Mouse (Mus musculus) midbrain, embryonic 11.5 days (tissue): ENCODE results near the gene Rap2b. TPM values are rescaled to one million over a fixed set of nuclear protein-coding genes. Genes with fewer than 3 reads are reported as not detected.

Experiments
- ATAC-seq: fragments of 200-750 bp; cut with Nextera tagmentation; 2 replicates; pipeline ENCODE4 v1.8.0; 2017; ENCODE audit warnings: moderate TSS enrichment, moderate library complexity; ENCODE audit not compliant: low FRiP score
- DNase-seq: peaks from one replicate; pipeline ENCODE4 v3.0.0; 2015; ENCODE audit warnings: low spot score; ENCODE audit errors: missing footprints
- H3K27ac ChIP-seq: fragments of 300-500 bp; sonication (generic); 2 replicates; pipeline ENCODE4 v1.5.1; 2014; ENCODE audit warnings: low read depth, low read length
- H3K27me3 ChIP-seq: fragments of 300-500 bp; sonication (generic); 2 replicates; pipeline ENCODE4 v1.6.1; 2014; ENCODE audit warnings: mild to moderate bottlenecking, low read length, moderate library complexity, mixed read lengths; ENCODE audit not compliant: control insufficient read depth, insufficient read depth
- H3K36me3 ChIP-seq: fragments of 300-500 bp; sonication (generic); 2 replicates; pipeline ENCODE4 v1.6.1; 2014; ENCODE audit warnings: mild to moderate bottlenecking, low read length, moderate library complexity, mixed read lengths; ENCODE audit not compliant: control insufficient read depth, insufficient read depth
- H3K4me1 ChIP-seq: fragments of 300-500 bp; sonication (generic); 2 replicates; pipeline ENCODE4 v1.6.1; 2014; ENCODE audit warnings: low read length; ENCODE audit not compliant: control insufficient read depth, insufficient read depth
- H3K4me2 ChIP-seq: fragments of 300-500 bp; sonication (generic); 2 replicates; pipeline ENCODE4 v1.6.1; 2014; ENCODE audit warnings: mild to moderate bottlenecking, moderate library complexity
- H3K4me3 ChIP-seq: fragments of 300-500 bp; sonication (generic); 2 replicates; pipeline ENCODE4 v1.5.1; 2014; ENCODE audit warnings: low read depth, low read length
- H3K9ac ChIP-seq: fragments of 300-500 bp; sonication (generic); 2 replicates; pipeline ENCODE4 v1.6.1; 2014; ENCODE audit warnings: low read length
- H3K9me3 ChIP-seq: fragments of 300-500 bp; sonication (generic); 2 replicates; pipeline ENCODE4 v1.6.1; 2016; ENCODE audit warnings: low read length; ENCODE audit not compliant: control insufficient read depth
- WGBS: fragments of 180-500 bp; shearing (Covaris S2); extraction: QIAGEN DNeasy Blood & Tissue Kit; methylation state at CpG from one replicate; pipeline ENCODE4 v1.1.7; 2014; 5-methylcytosine and 5-hydroxymethylcytosine counted together
- polyA plus RNA-seq: library from polyadenylated mRNA; unstranded; fragments of >200 nt; fragmentation: Nextera tagmentation; extraction: Ambion mirVana; gene quantifications from 2 replicates; pipeline ENCODE4 v1.2.1, GENCODE M21; 2014

Rap2b gene
- polyA plus RNA-seq, 1 experiment from 2014 or later, result 12.7 TPM

- no peaks in the 10 kb centered on the region for H3K27me3 ChIP-seq
- H3K9me3 ChIP-seq, result no peaks in the 10 kb centered on the region
- no peak overlapping the region for H3K4me2 ChIP-seq
- no peak overlapping the region for H3K4me3 ChIP-seq
- no peaks in the 10 kb centered on the region for H3K4me1 ChIP-seq
- no peak overlapping the region for H3K9ac ChIP-seq
- no peaks in the 10 kb centered on the region for H3K36me3 ChIP-seq
- 88% methylated on average over 4 of the region's 4 CpGs for WGBS
- ATAC-seq, result no peak
- no peak for DNase-seq
- no peak overlapping the region for H3K27ac ChIP-seq
Measured at GRCm38 (mm10) chr3:61348036-61348614, 13.3 kb upstream of the Rap2b start.

GRCm38 (mm10) chr3:61349433-61349832 lies 12.0 kb upstream of the Rap2b start:
- 76% methylated on average over 1 of the region's 1 CpGs for WGBS
- Histone ChIP-seq H3K27me3 (no peaks in the 10 kb centered on the region), H3K4me2 (no peak overlapping the region), H3K4me3 (no peak overlapping the region), H3K9me3 (no peaks in the 10 kb centered on the region), H3K4me1 (no peaks in the 10 kb centered on the region), H3K27ac (no peak overlapping the region), H3K36me3 (no peaks in the 10 kb centered on the region), H3K9ac (no peak overlapping the region)
- ATAC-seq (no peak), DNase-seq (no peak)

- no peak overlapping the region for H3K4me2 ChIP-seq
- no peaks in the 10 kb centered on the region for H3K36me3 ChIP-seq
- no peaks in the 10 kb centered on the region for H3K27me3 ChIP-seq
- H3K9ac ChIP-seq, result no peak overlapping the region
- ATAC-seq (no peak), DNase-seq (no peak)
- H3K4me3 ChIP-seq, result no peak overlapping the region
- WGBS, result 46% methylated on average over 1 of the region's 1 CpGs
- H3K4me1 ChIP-seq, result no peaks in the 10 kb centered on the region
- no peak overlapping the region for H3K27ac ChIP-seq
- H3K9me3 ChIP-seq, result no peaks in the 10 kb centered on the region
Measured at GRCm38 (mm10) chr3:61355464-61355863, 6.0 kb upstream of the Rap2b start.

GRCm38 (mm10) chr3:61358107-61358506 lies 3.3 kb upstream of the Rap2b start:
- ATAC-seq (no peak), DNase-seq (no peak)
- 79% methylated on average over 6 of the region's 6 CpGs for WGBS

GRCm38 (mm10) chr3:61358756-61359293 lies 2.6 kb upstream of the Rap2b start:
- 72% methylated on average over 7 of the region's 7 CpGs for WGBS
- DNase-seq (no peak), ATAC-seq (no peak)
- H3K9ac ChIP-seq, result no peak overlapping the region
- no peaks in the 10 kb centered on the region for H3K9me3 ChIP-seq
- no peaks in the 10 kb centered on the region for H3K36me3 ChIP-seq
- no peaks in the 10 kb centered on the region for H3K27me3 ChIP-seq
- H3K4me3 ChIP-seq, result no peak overlapping the region
- H3K4me1 ChIP-seq, result no peaks in the 10 kb centered on the region
- no peak overlapping the region for H3K27ac ChIP-seq
- H3K4me2 ChIP-seq, result no peak overlapping the region

More at GRCm38 (mm10) chr3:61358107-61358506, 3.3 kb upstream of the Rap2b start:
- Histone ChIP-seq H3K4me2 (no peak overlapping the region), H3K36me3 (no peaks in the 10 kb centered on the region), H3K9ac (no peak overlapping the region), H3K27me3 (no peaks in the 10 kb centered on the region), H3K27ac (no peak overlapping the region), H3K9me3 (no peaks in the 10 kb centered on the region), H3K4me3 (no peak overlapping the region), H3K4me1 (no peaks in the 10 kb centered on the region)

GRCm38 (mm10) chr3:61362821-61363160 lies 1.4 kb downstream of the Rap2b start:
- WGBS, result 6% methylated on average over 9 of the region's 9 CpGs
- DNase-seq, result no peak
- ATAC-seq, result no peak
- Histone ChIP-seq H3K4me2 (peak overlapping the region; percentile 72), H3K27me3 (no peaks in the 10 kb centered on the region), H3K4me3 (peak overlapping the region; percentile 82), H3K9me3 (no peaks in the 10 kb centered on the region), H3K4me1 (peaks cover 8% of the 10 kb centered on the region; the same call in 1 of the 2 replicates), H3K9ac (peak overlapping the region; percentile 59), H3K36me3 (no peaks in the 10 kb centered on the region), H3K27ac (peak overlapping the region; percentile 70)

- H3K4me3 ChIP-seq, result peak overlapping the region; percentile 82
- peak overlapping the region; percentile 70 for H3K27ac ChIP-seq
- peak overlapping the region; percentile 92 for H3K9ac ChIP-seq
- H3K27me3 ChIP-seq, result no peaks in the 10 kb centered on the region
- 1% methylated on average over 30 of the region's 30 CpGs for WGBS
- H3K36me3 ChIP-seq, result no peaks in the 10 kb centered on the region
- no peaks in the 10 kb centered on the region for H3K9me3 ChIP-seq
- DNase-seq, result peak; percentile 99
- peak overlapping the region; percentile 72 for H3K4me2 ChIP-seq
- peak; percentile 91 for ATAC-seq
- peaks cover 8% of the 10 kb centered on the region; the same call in 1 of the 2 replicates for H3K4me1 ChIP-seq
Measured at GRCm38 (mm10) chr3:61363161-61363988, 1.9 kb downstream of the Rap2b start.

GRCm38 (mm10) chr3:61363989-61364660 lies 2.7 kb downstream of the Rap2b start:
- DNase-seq, result peak; percentile 99
- Histone ChIP-seq H3K4me3 (peak overlapping the region; percentile 82), H3K4me2 (peak overlapping the region; percentile 72), H3K36me3 (no peaks in the 10 kb centered on the region), H3K9ac (peak overlapping the region; percentile 92), H3K4me1 (peaks cover 8% of the 10 kb centered on the region; the same call in 1 of the 2 replicates), H3K9me3 (no peaks in the 10 kb centered on the region), H3K27me3 (no peaks in the 10 kb centered on the region), H3K27ac (peak overlapping the region; percentile 76)
- WGBS, result under 1% methylated on average over 51 of the region's 51 CpGs
- peak; percentile 93 for ATAC-seq

GRCm38 (mm10) chr3:61364661-61364977 lies 3.2 kb downstream of the Rap2b start:
- Histone ChIP-seq H3K4me3 (peak overlapping the region; percentile 82), H3K9ac (peak overlapping the region; percentile 92), H3K27me3 (no peaks in the 10 kb centered on the region), H3K4me1 (peaks cover 8% of the 10 kb centered on the region; the same call in 1 of the 2 replicates), H3K27ac (peak overlapping the region; percentile 76), H3K4me2 (peak overlapping the region; percentile 72), H3K36me3 (no peaks in the 10 kb centered on the region), H3K9me3 (no peaks in the 10 kb centered on the region)
- ATAC-seq, result peak; percentile 63
- no peak for DNase-seq
- under 1% methylated on average over 31 of the region's 33 CpGs for WGBS
